Mouse (Mus musculus) bone marrow, adult 2 months (tissue): ENCODE measurements at regions not wholly inside any gene's neighbourhood (a gene's known extent, or its start where the extent isn't known, plus 50 kb on each side); places are given as distances from the start of the nearest gene placed in this dataset.

Source experiments
- CTCF ChIP-seq: fragments of 200-500 bp; IDR thresholded peaks from 2 replicates; pipeline ENCODE4 v1.5.1; 2011; ENCODE audit warnings: low read length, control low read depth; ENCODE audit not compliant: control insufficient read depth, insufficient read depth
- POLR2A ChIP-seq: fragments of 200-500 bp; IDR thresholded peaks from 2 replicates; pipeline ENCODE4 v1.6.1; 2011; ENCODE audit warnings: low read depth, mild to moderate bottlenecking, control low read depth, low read length, borderline replicate concordance; ENCODE audit not compliant: control insufficient read depth

DNA sequence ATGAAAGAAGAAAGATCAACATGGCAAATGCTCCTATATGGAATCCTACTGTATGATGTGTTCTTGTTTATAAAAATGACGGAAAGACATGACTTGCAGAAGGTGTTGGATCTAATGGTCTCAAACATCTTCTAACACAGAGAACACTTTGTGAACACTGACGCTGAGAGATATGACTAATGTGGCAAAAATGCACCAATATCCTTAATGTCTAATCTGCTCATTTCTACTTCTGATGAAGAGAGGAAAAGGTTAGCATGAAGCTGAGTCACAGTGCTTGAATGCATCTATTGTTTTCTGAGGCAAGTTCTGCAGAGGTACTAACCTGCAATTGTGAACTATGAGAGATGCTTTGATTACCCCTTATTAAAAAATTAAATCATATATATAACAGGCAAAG, 293.2 kb upstream of the Jag1 start:
- TF ChIP-seq CTCF (no peak), POLR2A (no peak)
